Mouse (Mus musculus) limb, embryonic 15.5 days (tissue): Measurements from ENCODE around the gene Fam71e1. TPM values are rescaled to one million over a fixed set of nuclear protein-coding genes. Genes with fewer than 3 reads are reported as not detected.

ENCODE experiments used
- ATAC-seq: fragments of 200-750 bp; cut with Nextera tagmentation; 2 replicates; pipeline ENCODE4 v1.8.0; 2017; ENCODE audit warnings: low read depth, moderate TSS enrichment; ENCODE audit not compliant: insufficient number of reproducible peaks, low FRiP score, low TSS enrichment
- H3K27ac ChIP-seq: fragments of 300-500 bp; sonication (generic); 2 replicates; pipeline ENCODE4 v1.5.1; 2015; ENCODE audit warnings: moderate library complexity, mild to moderate bottlenecking, inconsistent platforms
- H3K27me3 ChIP-seq: fragments of 300-500 bp; sonication (generic); 2 replicates; pipeline ENCODE4 v1.6.1; 2015; ENCODE audit warnings: inconsistent platforms
- H3K36me3 ChIP-seq: fragments of 300-500 bp; sonication (generic); 2 replicates; pipeline ENCODE4 v1.6.1; 2015; ENCODE audit warnings: inconsistent platforms
- H3K4me1 ChIP-seq: fragments of 300-500 bp; sonication (generic); 2 replicates; pipeline ENCODE4 v1.6.1; 2015; ENCODE audit warnings: inconsistent platforms
- H3K4me2 ChIP-seq: fragments of 300-500 bp; sonication (generic); 2 replicates; pipeline ENCODE4 v1.6.1; 2015; ENCODE audit warnings: mild to moderate bottlenecking, inconsistent platforms
- H3K4me3 ChIP-seq: fragments of 300-500 bp; sonication (generic); 2 replicates; pipeline ENCODE4 v1.5.1; 2015; ENCODE audit warnings: mild to moderate bottlenecking, inconsistent platforms
- H3K9ac ChIP-seq: fragments of 300-500 bp; sonication (generic); 2 replicates; pipeline ENCODE4 v1.6.1; 2015; ENCODE audit warnings: inconsistent platforms
- H3K9me3 ChIP-seq: fragments of 300-500 bp; sonication (generic); 2 replicates; pipeline ENCODE4 v1.6.1; 2016; ENCODE audit warnings: inconsistent platforms
- WGBS: fragments of 180-500 bp; shearing (Covaris S2); methylation state at CpG from one replicate; pipeline ENCODE4 v1.1.7; 2015; 5-methylcytosine and 5-hydroxymethylcytosine counted together
- microRNA-seq: library from miRNA; unstranded; fragments of <30 nt; microRNA quantifications from one replicate; pipeline ENCODE4, GENCODE M21; 2016
- polyA plus RNA-seq: library from polyadenylated mRNA; unstranded; fragments of >200 nt; fragmentation: Nextera tagmentation; extraction: Ambion mirVana; gene quantifications from 2 replicates; pipeline ENCODE4 v1.2.1, GENCODE M21; 2015

Fam71e1 gene
- polyA plus RNA-seq, 1 experiment from 2014 or later = 12.8 TPM

GRCm38 (mm10) chr7:44546274-44546673 is 49.9 kb downstream of the Fam71e1 start:
- H3K9me3 ChIP-seq = no peaks in the 10 kb centered on the region
- H3K4me2 ChIP-seq = no peak overlapping the region
- peaks cover 49% of the 10 kb centered on the region for H3K36me3 ChIP-seq
- no peaks in the 10 kb centered on the region for H3K27me3 ChIP-seq
- 98% methylated on average over 3 of the region's 3 CpGs for WGBS
- ATAC-seq = no peak
- H3K4me1 ChIP-seq = peaks cover 17% of the 10 kb centered on the region
- H3K27ac ChIP-seq = no peak overlapping the region
- H3K4me3 ChIP-seq = no peak overlapping the region
- H3K9ac ChIP-seq = no peak overlapping the region

GRCm38 (mm10) chr7:44547041-44547440 is 50.7 kb downstream of the Fam71e1 start:
- no peaks in the 10 kb centered on the region for H3K27me3 ChIP-seq
- H3K9ac ChIP-seq = no peak overlapping the region; the same call in 1 of the 2 replicates
- 95% methylated on average over 13 of the region's 13 CpGs for WGBS
- H3K4me3 ChIP-seq = peak overlapping the region; percentile 69; the same call in 1 of the 2 replicates
- peak overlapping the region; percentile 87 for H3K4me2 ChIP-seq
- H3K9me3 ChIP-seq = no peaks in the 10 kb centered on the region
- no peak for ATAC-seq
- H3K36me3 ChIP-seq = peaks cover 49% of the 10 kb centered on the region
- no peak overlapping the region for H3K27ac ChIP-seq
- H3K4me1 ChIP-seq = peaks cover 17% of the 10 kb centered on the region

DNA sequence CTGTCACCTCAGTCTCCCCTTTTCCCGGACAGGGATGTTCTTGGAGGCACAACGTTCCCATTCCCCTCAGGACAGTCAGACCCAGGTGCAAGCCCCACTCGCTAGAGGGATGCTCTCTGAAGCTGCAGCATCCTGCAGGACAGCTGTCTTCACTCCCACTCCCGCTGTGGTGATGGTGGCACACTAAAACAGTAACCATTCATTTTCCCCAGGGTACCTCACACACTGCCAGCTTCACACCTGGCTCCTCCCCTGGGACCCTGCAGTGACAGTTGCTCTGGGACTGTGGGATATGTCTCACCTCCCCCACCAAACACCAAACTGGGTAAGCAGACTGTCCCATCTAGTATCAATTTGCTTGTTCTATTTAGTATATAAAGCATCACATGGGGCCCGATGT is 51.3 kb downstream of the Fam71e1 start:
- peaks cover 45% of the 10 kb centered on the region for H3K36me3 ChIP-seq
- no peaks in the 10 kb centered on the region for H3K9me3 ChIP-seq
- peak overlapping the region; percentile 87; the same call in 1 of the 2 replicates for H3K27ac ChIP-seq
- H3K9ac ChIP-seq = peak overlapping the region; percentile 55
- H3K4me3 ChIP-seq = peak overlapping the region; percentile 69
- H3K4me2 ChIP-seq = peak overlapping the region; percentile 87
- WGBS = 24% methylated on average over 5 of the region's 5 CpGs
- no peak for ATAC-seq
- H3K4me1 ChIP-seq = peaks cover 22% of the 10 kb centered on the region
- no peaks in the 10 kb centered on the region for H3K27me3 ChIP-seq

- no peaks in the 10 kb centered on the region for H3K27me3 ChIP-seq
- peak within 1 kb of the TSS; percentile 69 for H3K4me3 ChIP-seq
- peaks cover 40% of the 10 kb centered on the region for H3K36me3 ChIP-seq
- WGBS = under 1% methylated on average over 43 of the region's 43 CpGs
- H3K9ac ChIP-seq = peak within 1 kb of the TSS; percentile 55
- peaks cover 28% of the 10 kb centered on the region for H3K4me1 ChIP-seq
- peak within 1 kb of the TSS; percentile 87 for H3K4me2 ChIP-seq
- H3K27ac ChIP-seq = peak within 1 kb of the TSS; percentile 87
- ATAC-seq = peak; percentile 92
- no peaks in the 10 kb centered on the region for H3K9me3 ChIP-seq
These were observed 52.2 kb downstream of the Fam71e1 start, which contains the start of gene Pold1 for GRCm38 (mm10) chr7:44548497-44549087. TSS of gene Pold1 (minus strand) at chr7:44548849.

DNA sequence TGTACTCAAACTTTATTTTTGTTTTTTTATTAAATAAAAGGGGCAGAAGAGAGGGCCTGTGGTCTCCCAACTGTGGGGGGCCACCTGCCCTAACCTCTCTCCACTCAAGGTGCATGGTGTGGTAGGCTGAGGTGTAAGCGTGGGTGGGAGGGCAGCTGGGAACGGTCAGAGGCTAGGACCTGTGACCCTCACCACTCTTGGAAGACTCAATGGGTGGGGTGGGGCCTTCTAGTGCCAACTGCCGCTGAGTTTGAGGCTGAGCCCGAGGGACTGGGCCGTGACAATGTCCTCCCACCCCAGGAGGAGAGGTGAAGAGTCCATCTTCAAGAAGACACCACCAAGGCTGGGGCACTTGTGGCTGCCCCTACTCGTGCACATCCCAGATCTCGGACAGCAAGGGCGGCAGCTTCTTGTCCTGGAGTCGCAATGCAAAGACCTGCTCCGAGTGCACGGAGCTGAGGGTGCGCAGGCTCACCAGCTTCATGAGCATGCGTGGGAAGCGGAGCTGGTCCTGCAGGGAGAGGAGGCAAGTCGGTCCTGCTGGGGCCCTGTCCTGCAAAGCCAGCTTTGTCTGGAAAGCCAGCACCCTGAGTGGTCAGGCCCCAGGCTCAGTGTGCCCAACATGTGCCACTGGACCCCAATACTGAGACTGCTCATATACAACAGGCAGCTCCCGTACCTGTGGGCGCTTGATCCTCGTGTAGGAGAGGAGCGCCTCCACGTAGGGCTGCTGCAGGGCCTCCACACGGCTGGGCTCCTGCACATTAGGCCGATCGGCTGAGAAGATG is 53.4 kb downstream of the Fam71e1 start:
- Histone ChIP-seq H3K27ac (no peak overlapping the region), H3K4me2 (no peak overlapping the region), H3K9ac (no peak overlapping the region), H3K36me3 (peaks cover 40% of the 10 kb centered on the region), H3K4me3 (no peak overlapping the region), H3K4me1 (peaks cover 28% of the 10 kb centered on the region), H3K9me3 (no peaks in the 10 kb centered on the region), H3K27me3 (no peaks in the 10 kb centered on the region)
- no peak for ATAC-seq
- WGBS = 93% methylated on average over 23 of the region's 23 CpGs

- no peaks in the 10 kb centered on the region for H3K27me3 ChIP-seq
- no peak overlapping the region for H3K27ac ChIP-seq
- H3K4me3 ChIP-seq = no peak overlapping the region
- H3K4me2 ChIP-seq = no peak overlapping the region
- H3K9me3 ChIP-seq = no peaks in the 10 kb centered on the region
- H3K36me3 ChIP-seq = peaks cover 36% of the 10 kb centered on the region
- peaks cover 28% of the 10 kb centered on the region for H3K4me1 ChIP-seq
- 94% methylated on average over 12 of the region's 12 CpGs for WGBS
- H3K9ac ChIP-seq = no peak overlapping the region
- ATAC-seq = no peak
These were observed 54.0 kb downstream of the Fam71e1 start for GRCm38 (mm10) chr7:44550409-44550678.

Small RNA genes lying within 50 kb of the gene (microRNA-seq; reads per million reads assigned to microRNA genes)
- not detected for gene Mir7052
- not detected for gene Mir7053

Other genes with a start within 250 kb of the Fam71e1 start
- gene 1700028J19Rik, start 249.9 kb upstream of the Fam71e1 start, polyA plus RNA-seq = 0.51 and 1.0 TPM in 2 replicates
- 163 and 183 TPM in 2 replicates for gene 2410002F23Rik, start 249.9 kb upstream of the Fam71e1 start, polyA plus RNA-seq
- gene Acp4, start 239.2 kb upstream of the Fam71e1 start, polyA plus RNA-seq = 0.33 and 0.83 TPM in 2 replicates
- gene Gm15517, start 235.1 kb upstream of the Fam71e1 start, polyA plus RNA-seq = not detected in 2 replicates
- gene Clec11a, start 189.7 kb upstream of the Fam71e1 start, polyA plus RNA-seq = 24.0 and 31.1 TPM in 2 replicates
- gene Shank1, start 186.3 kb upstream of the Fam71e1 start, polyA plus RNA-seq = 2.4 and 3.2 TPM in 2 replicates
- gene Syt3, start 112.5 kb upstream of the Fam71e1 start, polyA plus RNA-seq = 2.2 and 3.2 TPM in 2 replicates
- gene 1700008O03Rik, start 110.8 kb upstream of the Fam71e1 start, polyA plus RNA-seq = 0.43 and 0.58 TPM in 2 replicates
- 0.55 and 0.87 TPM in 2 replicates for gene Lrrc4b, start 67.6 kb upstream of the Fam71e1 start, polyA plus RNA-seq
- 0.29 and 0.56 TPM in 2 replicates for gene Aspdh, start 31.2 kb upstream of the Fam71e1 start, polyA plus RNA-seq
- 92.9 and 121 TPM in 2 replicates for gene Josd2, start 28.6 kb upstream of the Fam71e1 start, polyA plus RNA-seq
- gene Emc10, start 52 bp upstream of the Fam71e1 start, polyA plus RNA-seq = 103 and 116 TPM in 2 replicates
- gene Mybpc2, start 28.1 kb downstream of the Fam71e1 start, polyA plus RNA-seq = 0.13 and 0.16 TPM in 2 replicates
- 0.70 and 0.72 TPM in 2 replicates for gene Spib, start 35.5 kb downstream of the Fam71e1 start, polyA plus RNA-seq
- gene Pold1, start 52.3 kb downstream of the Fam71e1 start, polyA plus RNA-seq = 75.7 and 83.6 TPM in 2 replicates
- gene Nr1h2, start 57.4 kb downstream of the Fam71e1 start, polyA plus RNA-seq = 71.9 and 79.8 TPM in 2 replicates
- 2.1 and 3.6 TPM in 2 replicates for gene Napsa, start 75.8 kb downstream of the Fam71e1 start, polyA plus RNA-seq
- 0.16 and 0.20 TPM in 2 replicates for gene Kcnc3, start 94.1 kb downstream of the Fam71e1 start, polyA plus RNA-seq
- 5.4 and 6.4 TPM in 2 replicates for gene Myh14, start 174.3 kb downstream of the Fam71e1 start, polyA plus RNA-seq
- not detected in 2 replicates for gene Izumo2, start 212.2 kb downstream of the Fam71e1 start, polyA plus RNA-seq